Mouse (Mus musculus) embryonic facial prominence, embryonic 11.5 days (tissue): ENCODE data around the gene Kcnb1. TPM values are rescaled to one million over a fixed set of nuclear protein-coding genes. Genes with fewer than 3 reads are reported as not detected.

Source experiments
- ATAC-seq: fragments of 200-750 bp; cut with Nextera tagmentation; replicated peaks from 2 replicates; pipeline ENCODE4 v1.8.0; 2017; ENCODE audit warnings: low read depth; ENCODE audit not compliant: insufficient number of reproducible peaks, low FRiP score, low TSS enrichment
- DNase-seq: peaks from one replicate; pipeline ENCODE4 v3.0.0-alpha.2; 2015; ENCODE audit warnings: low spot score
- H3K27ac ChIP-seq: fragments of 300-500 bp; sonication (generic); replicated peaks from 2 replicates; pipeline ENCODE4 v1.5.1; 2014; ENCODE audit warnings: mild to moderate bottlenecking, low read depth, low read length, control low read depth
- H3K27me3 ChIP-seq: fragments of 300-500 bp; sonication (generic); 2 replicates; pipeline ENCODE4 v1.6.1; 2014; ENCODE audit warnings: mild to moderate bottlenecking, low read length, moderate library complexity, mixed read lengths; ENCODE audit not compliant: control insufficient read depth, insufficient read depth
- H3K36me3 ChIP-seq: fragments of 300-500 bp; sonication (generic); replicated peaks from 2 replicates; pipeline ENCODE4 v1.6.1; 2014; ENCODE audit warnings: low read depth, mild to moderate bottlenecking, low read length, moderate library complexity, mixed read lengths; ENCODE audit not compliant: control insufficient read depth, insufficient read depth
- H3K4me1 ChIP-seq: fragments of 300-500 bp; sonication (generic); 2 replicates; pipeline ENCODE4 v1.6.1; 2014; ENCODE audit warnings: low read length, mixed read lengths; ENCODE audit not compliant: control insufficient read depth, insufficient read depth
- H3K4me2 ChIP-seq: fragments of 300-500 bp; sonication (generic); 2 replicates; pipeline ENCODE4 v1.6.1; 2014; ENCODE audit warnings: low read depth, mild to moderate bottlenecking, control low read depth, low read length, moderate library complexity
- H3K4me3 ChIP-seq: fragments of 300-500 bp; sonication (generic); 2 replicates; pipeline ENCODE4 v1.5.1; 2014; ENCODE audit warnings: low read depth, low read length, control low read depth
- H3K9ac ChIP-seq: fragments of 300-500 bp; sonication (generic); replicated peaks from 2 replicates; pipeline ENCODE4 v1.6.1; 2014; ENCODE audit warnings: mild to moderate bottlenecking, control low read depth, low read length
- H3K9me3 ChIP-seq: fragments of 300-500 bp; sonication (generic); replicated peaks from 2 replicates; pipeline ENCODE4 v1.6.1; 2016; ENCODE audit warnings: mild to moderate bottlenecking, low read length, inconsistent platforms, mixed read lengths; ENCODE audit not compliant: control insufficient read depth
- WGBS: fragments of 180-500 bp; shearing (Covaris S2); extraction: QIAGEN DNeasy Blood & Tissue Kit; methylation state at CpG from one replicate; pipeline ENCODE4 v1.1.7; 2014; 5-methylcytosine and 5-hydroxymethylcytosine counted together
- polyA plus RNA-seq: library from polyadenylated mRNA; unstranded; fragments of >200 nt; fragmentation: Nextera tagmentation; extraction: Ambion mirVana; gene quantifications from 2 replicates; pipeline ENCODE4 v1.2.1, GENCODE M21; 2014

Gene Kcnb1
- polyA plus RNA-seq, 1 experiment from 2014 or later: 0.39 TPM

DNA sequence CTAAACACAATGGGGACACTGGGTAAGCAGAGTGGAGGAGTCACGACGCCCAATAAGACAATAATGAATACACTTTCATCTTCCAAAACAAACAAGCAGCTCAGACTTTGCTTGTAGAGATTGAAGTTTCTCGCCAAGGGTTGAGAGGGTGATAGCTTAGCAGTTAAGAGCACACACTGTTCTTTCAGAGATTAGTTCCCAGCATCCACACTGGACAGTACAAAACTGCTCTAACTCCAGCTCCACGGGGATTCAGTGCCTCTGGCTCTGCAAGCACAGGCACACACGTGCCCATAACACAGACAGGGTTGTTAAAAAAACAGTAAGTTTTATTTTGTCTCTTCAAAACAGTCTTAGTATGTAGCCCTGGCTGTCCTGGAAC is 133.0 kb downstream of the Kcnb1 start:
- Histone ChIP-seq H3K27me3 (no peaks in the 10 kb centered on the region), H3K9ac (no peak overlapping the region), H3K27ac (no peak overlapping the region), H3K4me3 (no peak overlapping the region), H3K36me3 (peaks cover 6% of the 10 kb centered on the region), H3K4me1 (peaks cover 4% of the 10 kb centered on the region; the same call in 1 of the 2 replicates), H3K9me3 (no peaks in the 10 kb centered on the region), H3K4me2 (no peak overlapping the region)
- 83% methylated on average over 5 of the region's 5 CpGs for WGBS
- no peak for DNase-seq
- no peak for ATAC-seq

DNA sequence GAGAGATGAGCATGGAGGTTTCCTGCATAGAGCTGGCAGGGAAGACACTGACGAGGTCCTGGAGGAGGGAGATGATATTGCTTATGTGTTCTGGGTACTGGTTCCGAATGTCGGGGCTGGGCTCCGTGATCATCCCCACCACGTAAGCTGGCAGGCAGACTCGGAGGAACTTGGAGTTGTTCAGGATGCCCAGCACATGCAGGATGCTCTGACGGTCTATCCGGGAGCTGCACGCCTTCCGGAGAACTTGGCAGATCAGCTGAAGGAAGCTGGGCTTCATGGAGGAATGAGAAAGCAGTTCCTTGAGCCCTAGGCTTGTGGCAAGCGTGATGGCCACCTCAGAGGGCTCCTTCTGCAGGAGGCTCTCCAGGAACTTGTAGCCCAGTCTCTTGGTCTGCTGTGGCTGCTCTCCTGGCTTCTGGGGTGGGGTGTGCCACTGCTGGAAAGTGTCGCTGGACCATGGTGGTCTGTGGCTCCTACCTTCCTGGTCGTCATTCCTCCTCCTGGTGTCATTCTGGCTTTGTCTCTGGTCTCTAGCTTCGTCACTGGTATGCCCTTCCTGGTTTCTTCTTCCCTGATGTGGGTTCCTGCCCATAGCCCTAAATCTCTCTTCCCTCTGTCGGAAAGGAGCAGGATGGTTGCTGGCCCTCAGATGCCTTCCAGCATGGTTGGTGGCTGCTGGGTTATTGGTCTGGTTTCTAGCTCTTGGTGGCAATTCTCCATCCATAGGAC is 133.6 kb downstream of the Kcnb1 start:
- peaks cover 4% of the 10 kb centered on the region; the same call in 1 of the 2 replicates for H3K4me1 ChIP-seq
- H3K27ac ChIP-seq: no peak overlapping the region
- no peak for DNase-seq
- no peak overlapping the region for H3K9ac ChIP-seq
- H3K27me3 ChIP-seq: no peaks in the 10 kb centered on the region
- H3K36me3 ChIP-seq: peaks cover 6% of the 10 kb centered on the region
- ATAC-seq: no peak
- H3K4me2 ChIP-seq: no peak overlapping the region
- no peaks in the 10 kb centered on the region for H3K9me3 ChIP-seq
- 93% methylated on average over 15 of the region's 15 CpGs for WGBS
- no peak overlapping the region for H3K4me3 ChIP-seq

DNA sequence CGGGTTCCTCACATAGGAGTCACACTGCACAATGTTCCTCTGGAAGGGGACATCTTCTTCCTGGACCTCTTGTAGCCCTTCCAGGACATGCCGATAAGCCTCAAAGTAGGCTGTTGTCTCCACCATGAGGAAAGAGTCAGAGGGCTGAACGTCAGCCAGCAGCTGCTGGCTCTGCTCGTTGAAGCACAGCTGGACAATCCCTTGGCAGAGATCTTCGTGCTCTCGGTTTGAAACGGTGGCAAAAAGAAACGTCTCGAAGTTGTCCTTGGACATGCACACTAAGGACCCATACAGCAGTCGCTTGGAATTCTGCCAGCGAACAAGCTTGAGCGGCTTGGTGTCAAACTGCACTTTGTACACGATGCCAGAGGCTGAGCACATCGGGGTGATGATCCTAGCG is 134.6 kb downstream of the Kcnb1 start:
- no peak overlapping the region for H3K4me2 ChIP-seq
- H3K9me3 ChIP-seq: no peaks in the 10 kb centered on the region
- H3K27me3 ChIP-seq: no peaks in the 10 kb centered on the region
- ATAC-seq (no peak), DNase-seq (no peak)
- H3K36me3 ChIP-seq: peaks cover 6% of the 10 kb centered on the region
- WGBS: 93% methylated on average over 15 of the region's 15 CpGs
- H3K4me1 ChIP-seq: peaks cover under 1% of the 10 kb centered on the region; the same call in 1 of the 2 replicates
- H3K9ac ChIP-seq: no peak overlapping the region
- H3K27ac ChIP-seq: no peak overlapping the region
- no peak overlapping the region for H3K4me3 ChIP-seq

DNA sequence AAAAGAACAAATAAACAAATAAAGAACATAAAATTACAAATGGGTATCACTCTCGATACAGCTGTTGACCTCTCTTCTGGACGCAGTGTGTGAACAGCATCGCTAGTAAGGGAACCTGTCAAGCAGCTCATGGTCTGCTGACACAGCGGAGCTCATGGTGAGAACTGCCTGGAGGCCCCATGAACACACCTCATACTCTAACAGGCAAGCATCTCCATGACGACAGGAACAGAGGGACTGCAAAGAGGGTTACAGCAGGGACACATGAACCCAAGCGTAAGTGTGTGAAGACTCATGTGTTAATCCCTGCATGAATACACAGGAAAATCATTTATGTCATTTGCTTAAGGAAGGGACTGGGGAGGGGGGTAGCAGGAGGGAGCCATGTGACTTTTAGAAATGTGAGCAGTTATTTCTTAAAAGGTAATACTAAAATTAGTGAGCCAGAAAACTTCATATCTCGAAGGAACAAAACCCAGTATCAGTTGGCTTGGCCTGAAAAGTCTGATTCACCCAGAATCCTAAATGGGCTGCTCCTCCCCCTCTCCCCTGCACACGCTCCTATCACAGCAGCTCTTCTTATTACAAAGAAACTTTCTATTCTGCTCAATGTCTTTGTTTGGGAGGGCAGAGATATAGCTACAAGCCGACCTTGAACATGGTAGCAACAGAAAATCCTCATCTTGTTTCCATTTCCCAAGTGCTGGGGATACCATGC is 136.7 kb downstream of the Kcnb1 start:
- peaks cover 6% of the 10 kb centered on the region for H3K36me3 ChIP-seq
- no peak for DNase-seq
- ATAC-seq: 0 out of 2 replicates have a peak, but pooled peaks have one; percentile 39
- no peaks in the 10 kb centered on the region for H3K9me3 ChIP-seq
- WGBS: 79% methylated on average over 9 of the region's 9 CpGs
- H3K4me3 ChIP-seq: no peak overlapping the region
- no peaks in the 10 kb centered on the region for H3K27me3 ChIP-seq
- no peak overlapping the region for H3K27ac ChIP-seq
- H3K9ac ChIP-seq: no peak overlapping the region
- no peak overlapping the region for H3K4me2 ChIP-seq
- H3K4me1 ChIP-seq: no peaks in the 10 kb centered on the region

DNA sequence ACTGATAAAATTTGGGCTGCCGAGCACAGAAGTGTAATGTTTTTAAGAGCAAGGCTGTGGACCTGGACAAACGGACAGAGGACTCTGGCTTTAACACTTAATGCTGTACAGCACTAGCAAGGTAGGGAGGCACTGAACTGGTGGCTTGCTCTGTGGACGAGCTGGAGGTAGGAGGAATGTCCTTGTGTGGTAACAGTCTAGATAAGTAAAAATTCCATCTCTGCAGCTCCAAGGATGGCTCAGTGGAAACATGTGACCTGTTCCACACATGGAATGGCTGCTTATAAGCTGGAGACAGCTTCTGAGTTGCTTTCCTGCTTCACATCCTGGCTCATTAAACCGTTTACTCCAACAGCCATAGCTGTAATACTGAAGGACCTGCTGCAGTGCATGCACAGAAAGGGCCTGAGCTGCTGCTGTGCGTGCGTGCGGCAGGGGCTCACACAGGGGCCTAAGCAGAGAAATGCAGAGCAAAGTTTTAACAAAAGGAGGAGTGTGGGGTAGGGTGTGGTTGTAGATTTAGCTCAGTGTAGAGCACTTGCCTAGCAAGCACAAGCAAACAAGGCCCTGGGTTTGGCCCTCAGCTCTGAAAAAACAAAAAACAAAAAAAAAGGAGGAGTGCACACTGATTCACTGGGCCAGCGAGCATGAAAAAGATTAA is 141.1 kb downstream of the Kcnb1 start:
- H3K9ac ChIP-seq: no peak overlapping the region
- H3K4me2 ChIP-seq: no peak overlapping the region
- no peaks in the 10 kb centered on the region for H3K4me1 ChIP-seq
- H3K27me3 ChIP-seq: no peaks in the 10 kb centered on the region
- ATAC-seq (no peak), DNase-seq (no peak)
- no peaks in the 10 kb centered on the region for H3K9me3 ChIP-seq
- WGBS: 90% methylated on average over 8 of the region's 8 CpGs
- no peak overlapping the region for H3K4me3 ChIP-seq
- H3K36me3 ChIP-seq: peaks cover 6% of the 10 kb centered on the region
- no peak overlapping the region for H3K27ac ChIP-seq

DNA sequence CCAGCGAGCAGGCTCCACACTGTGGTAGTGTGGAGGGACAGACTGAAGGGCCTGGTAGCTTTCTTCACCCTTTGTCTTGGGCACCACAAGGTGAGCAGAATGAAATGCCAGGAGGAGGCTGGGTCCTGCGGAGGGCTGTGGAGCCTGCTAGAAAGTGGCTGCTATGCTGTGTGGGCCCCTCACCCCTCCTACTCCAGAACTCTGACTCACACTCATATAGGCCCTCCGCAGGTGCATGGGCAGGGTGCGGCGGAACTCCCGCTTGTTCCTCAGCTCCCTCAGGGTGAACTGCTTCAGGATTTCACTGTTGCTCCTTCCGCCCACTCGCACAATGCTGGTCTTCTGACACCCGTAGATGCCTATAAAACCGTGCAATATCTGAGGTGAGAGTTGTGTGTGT is 141.7 kb downstream of the Kcnb1 start:
- ATAC-seq: no peak
- H3K4me2 ChIP-seq: no peak overlapping the region
- H3K4me3 ChIP-seq: no peak overlapping the region
- DNase-seq: no peak
- H3K9me3 ChIP-seq: no peaks in the 10 kb centered on the region
- H3K4me1 ChIP-seq: no peaks in the 10 kb centered on the region
- WGBS: 94% methylated on average over 10 of the region's 10 CpGs
- H3K36me3 ChIP-seq: peaks cover 6% of the 10 kb centered on the region
- H3K9ac ChIP-seq: no peak overlapping the region
- H3K27ac ChIP-seq: no peak overlapping the region
- H3K27me3 ChIP-seq: no peaks in the 10 kb centered on the region
